In genomic region chr14:54239002-54239736, GRCm38 (mm10) we compare ENCODE assay signal across 8 mouse cellular contexts. TPM values are rescaled to one million over a fixed set of nuclear protein-coding genes. Genes with fewer than 3 reads are reported as not detected.
DNase-seq lines count a peak whose midpoint lies in the region; TF ChIP-seq lines count a peak whose summit lies in the region.

No protein-coding gene starts in this region.

- H3K4me1 ChIP-seq in cortical plate, adult 2 months (ENCODE audit: control insufficient read depth, insufficient read depth, low read length) = no peaks in the 10 kb centered on the region; the same call in 1 of the 2 replicates

- intact Hi-C loops in left cerebral cortex, postnatal 14 days (cut with DNase I) = no loop called here

- peak; percentile 95 for TF ChIP-seq CTCF in cortical plate, adult 2 months (IDR thresholded peaks at IDR 0.05; ENCODE audit: extremely low read depth, insufficient read depth, low read length)

- no peak overlapping the region for H3K4me3 ChIP-seq in cortical plate, adult 2 months (ENCODE audit: insufficient read depth, low read length)

- peak; percentile 88 to 96 for DNase-seq in adrenal gland, adult (ENCODE audit: inconsistent age in 2 of 2, low spot score in 1 of 2)
- DNase-seq in gastrocnemius, adult 8-10 months (ENCODE audit: low spot score in 2 of 2) = peak; percentile 52 to 59
- peak; percentile 94 for DNase-seq in induced T-regulatory cell, adult 2 months (ENCODE audit: low read depth)
- DNase-seq in left cerebral cortex, postnatal 14 days (ENCODE audit: low spot score in 2 of 2) = peak; percentile 83 to 87
- peak; percentile 74 for DNase-seq in mesoderm, embryonic 11.5 days (ENCODE audit: low read depth, low spot score)
- peak; percentile 84 for DNase-seq in right cerebral cortex, postnatal 4 days
- DNase-seq in urinary bladder, postnatal 36 days (ENCODE audit: low spot score in 2 of 2) = peak; percentile 82 to 84

- no peak for TF ChIP-seq POLR2A in cortical plate, adult 2 months (IDR thresholded peaks at IDR 0.05; ENCODE audit: extremely low read depth, insufficient read depth, low read length)

- no peak overlapping the region for H3K27ac ChIP-seq in cortical plate, adult 2 months (ENCODE audit: insufficient read depth, low read length)

RNA-seq across cellular contexts. Expression of gene Dad1, which starts 14.7 kb away (rescaled TPM):
- 227 and 267 TPM in 2 replicates for polyA plus RNA-seq in cortical plate, adult 2 months (2012; rRNA removed)
- 10 to 100 TPM; 66.1 to 73.7 (median 72.3) TPM for total RNA-seq in gastrocnemius, adult 8-10 months (2022)
- total RNA-seq in left cerebral cortex, postnatal 14 days (2021) = 100 to 1,000 TPM; 118 to 127 TPM

RNA-seq across cellular contexts. Expression of gene Abhd4, which starts 14.8 kb away (rescaled TPM):
- polyA plus RNA-seq in cortical plate, adult 2 months (2012; rRNA removed) = 47.8 and 55.7 TPM in 2 replicates
- total RNA-seq in gastrocnemius, adult 8-10 months (2022) = 10 to 100 TPM; 16.0 to 21.9 (median 19.6) TPM
- 10 to 100 TPM; 50.3 to 51.0 TPM for total RNA-seq in left cerebral cortex, postnatal 14 days (2021)

RNA-seq across cellular contexts. Expression of gene Olfr49, which starts 45.6 kb away (rescaled TPM):
- polyA plus RNA-seq in cortical plate, adult 2 months (2012; rRNA removed) = not detected in 2 replicates
- total RNA-seq in gastrocnemius, adult 8-10 months (2022) = not detected
- not detected for total RNA-seq in left cerebral cortex, postnatal 14 days (2021)
